Mouse (Mus musculus) mesoderm, embryonic 11.5 days (tissue): ENCODE measurements around the gene 2410015M20Rik.
A peak's percentile ranks its signal among the peaks of the same experiment; 100 is the strongest.
"Not testable (repeated sequence)": the region's sequence is repeated elsewhere in the genome, so short reads cannot be mapped to it uniquely, and the experiment has no call there.

ENCODE experiments used
- DNase-seq: peaks from one replicate; pipeline ENCODE4 v3.0.0-alpha.2; 2012; ENCODE audit warnings: low read depth, low spot score

The 2410015M20Rik gene

DNA sequence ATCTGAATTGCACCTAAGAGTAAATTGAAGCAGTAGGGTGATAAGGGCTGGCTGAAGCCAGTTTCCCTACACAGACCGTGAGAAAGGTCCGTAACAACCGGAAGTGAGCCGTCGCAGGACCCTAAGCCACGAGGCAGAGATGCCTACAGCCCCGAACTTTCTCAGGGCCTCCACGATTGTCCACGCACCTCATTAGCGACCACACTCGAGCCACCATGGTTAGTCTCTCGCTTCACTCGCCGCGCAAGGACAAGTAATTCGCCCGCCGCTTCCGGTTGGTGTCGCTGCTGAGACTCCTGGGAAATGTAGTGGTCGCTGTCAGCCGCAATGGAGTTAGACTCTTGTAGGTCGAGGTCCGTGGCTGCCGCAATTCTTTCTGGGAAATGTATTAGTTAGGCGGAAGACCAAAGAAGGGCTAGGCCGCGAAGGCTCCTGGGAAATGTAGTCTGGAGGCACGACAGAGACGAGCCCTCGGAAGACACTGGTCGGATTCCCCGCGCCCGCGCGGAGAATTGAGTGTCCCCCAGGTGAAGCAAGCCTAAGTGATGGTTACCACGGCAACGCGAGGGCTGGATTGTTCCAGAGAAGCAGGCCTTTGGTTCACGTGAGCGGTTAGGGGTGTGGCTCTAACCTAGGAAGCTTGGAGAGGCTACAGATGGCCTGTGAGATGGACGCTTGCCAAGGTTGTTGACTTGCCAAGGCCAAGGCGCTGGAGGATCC is at the start of gene 2410015M20Rik:
Gene 2410015M20Rik (minus strand): TSS at position 320 of the 720 bp plus-strand sequence.
- DNase-seq: peak; percentile 95

DNA sequence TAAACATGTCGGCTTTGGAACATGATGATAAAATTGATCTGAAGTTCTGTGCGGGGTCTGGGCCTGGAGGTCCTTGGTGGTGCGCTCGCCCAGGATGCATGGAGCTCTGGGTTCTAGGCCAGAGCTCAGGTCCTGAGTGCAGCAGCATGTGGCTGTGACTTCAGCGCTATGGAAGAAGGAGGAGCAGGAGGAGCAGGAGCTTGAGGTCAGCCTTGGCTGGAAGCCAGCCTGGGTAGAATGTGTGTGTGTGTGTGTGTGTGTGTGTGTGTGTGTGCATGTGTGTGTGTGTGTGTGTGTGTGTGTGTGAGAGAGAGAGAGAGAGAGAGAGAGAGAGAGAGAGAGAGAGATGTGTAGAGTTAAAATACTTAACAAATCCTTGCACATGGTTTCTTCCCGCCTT is 46.6 kb upstream of the 2410015M20Rik start:
- DNase-seq: no peak

DNA sequence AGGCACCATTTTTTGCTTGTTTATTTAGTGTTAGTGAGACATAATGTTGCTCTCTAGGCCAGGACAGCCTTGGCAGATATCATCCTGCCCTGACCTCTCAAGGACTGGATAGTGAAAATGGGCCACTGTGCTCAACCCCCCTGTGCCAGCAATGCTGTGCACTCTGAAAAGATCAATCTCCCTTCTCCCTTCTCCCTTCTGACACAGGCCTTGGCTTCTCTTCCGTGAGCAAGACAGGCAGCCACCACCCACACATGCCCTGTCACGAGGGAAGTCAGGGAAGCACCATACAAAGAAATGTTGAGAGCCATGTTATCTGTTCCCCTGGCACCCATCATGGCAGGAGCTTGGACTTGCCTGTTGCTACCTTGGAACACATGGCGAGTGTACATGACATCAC is 45.7 kb upstream of the 2410015M20Rik start:
- DNase-seq: no peak

DNA sequence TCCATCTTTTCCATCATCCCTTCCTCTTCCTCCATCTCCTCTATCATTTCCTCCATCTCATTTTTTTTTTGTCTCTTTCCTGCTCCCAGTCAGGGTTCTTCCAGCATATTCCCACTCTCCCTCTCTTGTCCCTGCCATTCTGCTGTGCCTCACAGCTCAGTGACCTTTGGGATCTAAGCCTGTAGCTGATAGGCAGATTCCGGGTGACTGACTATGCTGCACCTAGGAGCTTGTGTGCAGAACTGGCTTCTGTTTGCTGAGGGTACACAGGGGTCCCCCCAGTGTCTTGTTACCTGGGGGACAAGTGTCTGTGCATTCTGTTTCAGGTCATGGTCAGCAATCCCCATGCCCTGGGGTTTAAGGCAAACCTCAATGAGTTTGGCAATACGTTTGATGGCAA is 45.2 kb upstream of the 2410015M20Rik start:
- DNase-seq: no peak

DNA sequence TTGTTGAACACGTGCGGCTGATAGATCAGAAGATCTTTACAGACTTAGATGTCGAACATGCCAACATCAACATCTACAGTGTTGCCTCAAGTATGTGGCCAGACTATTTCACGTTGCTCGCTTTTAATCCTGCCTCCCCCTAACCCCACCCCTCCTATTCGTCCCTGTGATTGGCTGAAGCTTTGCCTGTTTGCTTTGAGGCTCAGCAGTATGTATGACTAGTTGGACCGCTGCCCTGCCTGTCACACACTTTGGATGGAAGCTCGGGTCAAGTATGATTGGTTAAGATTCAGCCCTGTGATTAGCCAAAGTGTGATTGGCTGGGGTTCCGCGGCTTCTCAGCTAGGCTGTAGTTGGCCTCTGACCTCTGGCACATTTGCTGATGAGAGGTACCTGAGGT is 42.2 kb upstream of the 2410015M20Rik start:
- DNase-seq: no peak

DNA sequence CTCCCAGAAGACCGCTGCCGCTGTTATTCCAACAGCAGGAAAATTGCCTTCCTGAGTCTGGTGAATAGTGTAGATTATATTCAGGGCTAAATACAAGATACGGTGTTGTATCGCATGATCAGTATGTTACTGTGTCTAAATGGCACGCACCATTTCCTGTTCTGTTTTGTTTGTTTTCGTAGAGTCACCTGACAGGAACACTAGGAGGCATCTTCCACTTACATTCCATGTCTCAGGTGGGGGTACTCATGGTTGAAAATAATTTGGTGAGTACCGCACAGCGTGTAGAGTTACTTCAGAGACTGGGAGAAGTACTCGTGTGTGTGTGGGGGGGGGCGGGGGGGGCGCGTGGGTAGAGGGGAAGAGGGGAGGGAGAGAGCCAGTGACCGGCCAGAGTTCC is 38.0 kb upstream of the 2410015M20Rik start:
- no peak for DNase-seq

DNA sequence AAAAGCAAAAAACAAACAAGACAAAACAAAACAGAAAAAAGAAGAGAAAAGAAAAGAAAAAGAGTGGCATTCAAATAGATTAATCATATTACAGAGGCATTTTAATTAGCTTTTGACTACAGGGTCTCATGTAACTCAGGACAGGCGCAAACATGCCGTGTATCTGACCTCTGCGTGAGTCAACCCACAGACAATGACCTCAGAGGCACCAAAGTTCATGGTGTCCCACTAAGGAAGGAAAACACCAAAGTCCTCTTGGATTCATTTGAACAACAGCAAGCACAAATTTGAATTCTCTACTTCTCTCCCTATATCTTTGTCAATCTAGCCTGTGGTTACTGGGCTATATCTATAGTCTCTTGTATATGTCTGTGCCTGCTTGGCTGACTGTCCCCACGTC is 33.7 kb upstream of the 2410015M20Rik start:
- no peak for DNase-seq

DNA sequence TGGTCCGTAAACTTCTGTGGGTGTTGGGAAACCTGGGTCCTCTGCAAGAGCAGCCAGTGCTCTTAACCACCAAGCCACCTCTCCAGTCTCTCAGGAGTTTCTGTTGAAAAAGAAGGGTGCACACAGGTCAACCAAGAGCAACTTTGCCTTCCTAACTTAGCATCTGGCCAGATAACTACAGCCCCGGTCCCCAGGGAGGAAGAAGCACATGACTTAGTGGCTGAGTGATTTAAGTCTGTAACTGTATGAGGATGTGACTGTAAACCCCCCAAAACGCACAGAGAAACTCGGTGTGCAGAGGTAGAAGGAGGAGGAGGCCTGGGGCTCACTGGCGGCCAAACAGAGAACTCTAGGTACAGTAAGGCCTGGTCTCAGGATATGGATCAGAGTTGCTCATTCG is 24.5 kb upstream of the 2410015M20Rik start:
- no peak for DNase-seq

DNA sequence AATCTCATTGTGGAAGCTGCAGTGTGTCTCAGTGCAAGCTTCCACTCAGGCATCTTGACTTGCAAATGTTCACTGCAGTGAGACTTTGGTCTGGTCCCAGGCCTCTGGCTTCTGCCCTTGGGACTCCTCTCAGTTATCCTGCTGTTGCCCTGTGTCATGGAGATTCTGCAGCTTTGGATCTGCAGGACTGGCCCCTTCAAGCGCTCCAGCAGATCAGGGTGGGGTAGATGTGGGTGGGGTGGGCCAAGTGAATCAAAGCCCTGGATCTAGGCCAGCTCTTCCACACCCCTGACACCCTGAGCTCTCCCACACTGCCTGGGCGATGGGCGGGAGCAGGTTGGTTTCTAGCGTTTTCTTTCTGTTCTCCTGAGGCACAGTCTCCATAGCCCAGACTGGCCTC is 22.2 kb upstream of the 2410015M20Rik start:
- DNase-seq: no peak

DNA sequence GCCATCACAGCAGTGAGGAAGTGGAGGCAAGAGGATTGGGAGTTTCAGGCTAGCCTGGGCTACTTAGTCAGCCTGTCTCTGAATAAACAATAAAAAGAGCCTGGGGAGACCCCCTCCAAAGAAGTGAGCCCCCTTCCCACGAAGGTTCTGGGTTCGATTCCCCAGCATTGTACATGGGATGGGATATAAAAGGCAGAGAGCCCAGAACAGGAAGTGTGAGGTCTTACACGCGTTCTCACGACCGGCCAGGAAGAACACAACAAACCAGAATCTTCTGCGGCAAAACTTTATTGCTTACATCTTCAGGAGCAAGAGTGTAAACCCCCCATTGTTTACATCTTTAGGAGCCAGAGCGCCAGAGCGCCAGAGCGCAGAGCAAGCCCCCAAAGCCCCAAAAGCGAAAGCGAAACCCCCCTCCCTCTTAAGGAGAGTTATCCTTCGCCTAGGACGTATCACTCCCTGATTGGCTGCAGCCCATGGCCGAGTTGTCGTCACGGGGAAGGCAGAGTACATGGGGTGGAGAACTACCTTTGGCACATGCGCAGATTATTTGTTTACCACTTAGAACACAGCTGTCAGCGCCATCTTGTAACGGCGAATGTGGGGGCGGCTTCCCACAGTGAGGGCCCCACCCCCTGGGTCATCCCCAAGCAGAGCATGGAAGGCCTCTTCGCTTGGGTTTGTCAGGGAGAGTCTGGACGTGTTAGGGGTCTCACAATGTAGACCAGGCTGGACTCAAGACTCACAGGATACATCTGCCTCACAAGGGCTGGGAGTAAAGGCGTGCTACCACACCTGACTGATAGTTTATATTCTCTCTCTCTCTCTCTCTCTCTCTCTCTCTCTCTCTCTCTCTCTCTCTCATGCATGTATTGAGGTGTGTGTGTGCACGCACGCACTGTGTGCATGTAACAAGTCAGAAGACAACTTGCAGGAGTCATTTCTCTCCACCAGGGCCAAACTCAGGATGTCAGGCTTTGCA is 20.5 kb upstream of the 2410015M20Rik start:
- DNase-seq: not testable (repeated sequence)

DNA sequence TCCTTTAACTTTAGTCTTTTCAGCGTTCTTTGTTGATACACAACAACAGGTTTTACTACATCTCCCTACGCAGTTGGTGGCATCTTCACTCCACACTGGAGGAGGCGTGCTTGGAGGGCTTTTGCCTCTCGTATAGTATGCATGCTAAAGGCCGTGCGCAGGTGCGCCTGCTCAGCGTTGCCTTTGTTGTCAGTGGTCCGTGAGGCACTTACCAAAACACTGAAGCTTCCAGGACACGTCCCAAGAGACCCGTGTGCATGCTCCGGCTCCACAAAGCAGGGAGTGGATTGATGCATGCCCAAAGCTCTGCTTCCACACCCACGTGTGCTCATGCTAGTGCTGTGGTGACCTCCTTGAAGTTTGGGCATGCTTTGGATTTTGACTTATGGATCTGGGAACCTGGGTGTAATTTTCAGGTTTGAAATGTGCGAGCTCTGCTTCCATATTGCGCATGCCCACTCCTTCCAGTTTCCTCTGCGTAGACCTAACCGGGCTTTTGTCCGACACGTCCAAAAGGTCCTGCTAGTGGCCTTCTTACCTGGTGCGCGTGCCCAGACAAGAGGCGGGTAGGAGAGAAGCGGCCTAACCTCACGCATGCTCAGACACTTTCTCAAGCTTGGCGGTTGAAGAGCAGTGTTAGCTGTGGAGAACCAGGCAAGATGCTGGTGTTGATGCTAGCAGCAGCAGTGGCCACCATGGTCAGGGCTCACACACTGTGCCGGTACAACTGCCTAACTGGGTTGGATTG is 18.1 kb upstream of the 2410015M20Rik start, which contains the start of gene Catsperd:
Gene Catsperd (plus strand): TSS at position 614 of the 748 bp plus-strand sequence.
- DNase-seq: peak; percentile 65

DNA sequence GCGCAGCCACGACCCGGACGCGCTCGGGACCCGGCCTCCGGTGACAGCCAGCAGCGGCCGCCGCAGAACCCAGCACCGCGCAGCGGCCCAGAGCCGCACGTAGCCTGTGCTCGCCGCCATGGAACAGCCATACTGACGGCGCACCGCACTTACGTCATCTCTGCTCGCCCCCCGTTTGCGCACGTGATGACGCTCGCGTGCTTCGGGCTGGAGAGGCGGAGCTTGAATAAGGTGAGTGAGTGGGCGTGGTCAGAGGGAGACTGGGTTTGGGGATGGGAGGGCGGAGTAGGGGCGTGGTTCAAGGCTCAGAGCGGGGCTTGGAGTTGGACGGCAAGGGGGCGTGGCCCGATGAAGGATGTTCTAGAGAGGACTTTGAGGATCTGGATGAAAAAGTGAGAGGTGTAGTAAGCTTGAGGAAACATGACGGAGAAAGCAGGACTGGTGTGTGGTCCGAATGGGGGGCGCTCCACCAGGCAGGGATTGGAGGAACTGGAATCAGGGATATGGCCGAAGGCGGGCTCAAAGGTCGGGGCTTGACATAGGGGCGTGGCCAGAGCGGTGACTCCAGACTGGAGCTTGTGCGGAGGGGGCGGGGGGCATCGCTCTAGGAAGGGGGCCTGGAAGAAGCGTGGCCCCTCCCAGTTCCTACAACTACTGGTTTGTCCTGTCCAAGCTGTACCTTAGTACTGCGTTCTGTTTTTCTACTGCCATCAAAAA is 17.3 kb upstream of the 2410015M20Rik start, which contains the start of gene Lonp1:
Gene Lonp1 (minus strand): TSS at position 134 of the 717 bp plus-strand sequence.
- peak; percentile 99 for DNase-seq

DNA sequence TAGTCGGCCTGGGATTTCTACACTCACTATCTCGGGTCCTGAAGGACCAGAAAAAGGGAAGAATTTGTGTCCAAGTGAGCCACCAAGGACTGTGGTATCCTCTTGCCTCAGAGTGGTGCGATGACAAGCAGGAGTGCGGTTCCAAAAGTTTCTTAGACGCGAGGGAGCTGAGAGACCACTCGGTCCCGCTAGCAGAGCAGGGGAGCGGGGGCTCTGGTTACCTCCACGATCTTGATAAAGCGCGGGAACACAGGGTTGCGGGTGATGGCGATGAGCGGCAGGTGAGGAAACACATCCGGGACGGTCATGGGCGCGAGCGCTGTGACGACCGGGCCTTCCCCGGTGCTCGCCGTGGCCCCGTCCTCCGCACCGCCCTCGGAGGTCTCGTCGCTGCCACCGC is 16.7 kb upstream of the 2410015M20Rik start:
- no peak for DNase-seq

DNA sequence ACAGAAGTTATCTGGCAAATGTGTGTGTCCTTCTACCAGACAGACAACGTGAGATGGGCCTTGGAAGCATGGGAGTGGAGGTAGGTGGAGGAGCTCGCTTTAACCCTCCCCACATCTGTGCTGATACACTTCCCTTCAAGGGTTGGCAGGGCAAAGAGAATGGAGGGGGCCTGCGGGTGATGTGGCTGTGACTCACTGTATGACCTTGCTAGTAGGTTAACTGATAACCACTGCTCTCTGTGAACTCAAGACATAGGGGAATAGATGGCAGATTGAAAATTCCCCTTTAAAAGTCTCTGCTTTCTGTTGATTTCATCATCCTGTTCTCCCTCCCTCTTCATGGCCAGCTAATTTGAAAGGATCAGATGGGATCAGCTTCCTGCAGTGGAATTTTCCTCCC is 15.9 kb upstream of the 2410015M20Rik start:
- DNase-seq: no peak

DNA sequence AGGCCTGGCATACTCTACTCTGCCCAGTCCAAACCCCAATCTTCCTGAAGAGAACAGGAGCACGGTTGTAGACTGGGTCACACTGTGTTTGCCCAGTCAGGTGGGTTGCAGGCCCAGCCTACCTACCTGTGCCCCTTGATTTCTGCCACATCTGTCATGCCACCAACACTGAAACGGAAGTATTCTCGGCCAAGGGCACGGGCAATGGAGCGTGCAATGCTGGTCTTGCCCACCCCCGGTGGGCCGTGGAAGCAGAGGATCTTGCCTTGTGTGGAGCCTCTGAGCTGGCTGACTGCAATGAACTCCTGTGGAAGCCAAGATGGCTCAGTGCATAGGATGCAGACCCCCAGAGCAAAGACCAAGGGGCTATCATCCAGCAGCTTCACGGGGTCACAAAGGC is 8.1 kb upstream of the 2410015M20Rik start:
- no peak for DNase-seq

DNA sequence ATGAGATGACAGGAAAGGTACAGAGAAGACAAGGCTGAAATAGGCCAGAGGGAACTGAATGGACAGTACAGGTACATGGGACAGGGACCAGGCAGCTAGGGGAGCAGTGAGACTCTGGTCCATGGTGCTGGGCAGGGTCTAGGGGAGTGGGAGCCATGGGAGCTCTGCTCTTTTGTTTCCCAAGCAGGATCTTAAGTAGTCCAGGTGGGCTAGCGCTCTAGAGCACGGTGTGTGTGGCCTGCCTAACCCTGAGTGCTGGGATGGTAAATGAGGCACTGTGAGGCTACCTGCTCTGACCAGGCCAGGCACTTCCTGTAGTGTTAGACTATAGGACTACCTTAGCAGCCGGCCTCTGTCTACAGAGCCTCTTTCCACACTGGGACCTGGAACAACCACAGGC is 7.2 kb upstream of the 2410015M20Rik start:
- no peak for DNase-seq

DNA sequence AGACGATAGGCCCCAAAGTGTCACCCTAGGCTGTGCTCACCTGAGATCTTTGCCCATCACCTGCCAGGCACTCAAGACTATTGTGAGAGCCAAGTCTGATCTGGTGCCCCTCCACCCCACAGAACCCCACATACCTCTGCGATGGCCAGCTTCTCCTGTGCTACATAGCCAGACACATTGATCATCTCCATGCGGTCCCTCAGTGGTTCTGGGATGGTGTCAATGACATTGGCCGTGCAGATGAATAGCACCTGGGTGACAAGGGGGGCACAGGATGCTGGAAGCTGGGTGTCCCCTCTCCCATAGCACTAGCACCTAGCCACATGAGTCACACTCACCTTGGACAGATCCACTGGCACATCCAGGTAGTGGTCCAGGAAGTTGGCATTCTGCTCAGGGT is 6.2 kb upstream of the 2410015M20Rik start:
- no peak for DNase-seq

DNA sequence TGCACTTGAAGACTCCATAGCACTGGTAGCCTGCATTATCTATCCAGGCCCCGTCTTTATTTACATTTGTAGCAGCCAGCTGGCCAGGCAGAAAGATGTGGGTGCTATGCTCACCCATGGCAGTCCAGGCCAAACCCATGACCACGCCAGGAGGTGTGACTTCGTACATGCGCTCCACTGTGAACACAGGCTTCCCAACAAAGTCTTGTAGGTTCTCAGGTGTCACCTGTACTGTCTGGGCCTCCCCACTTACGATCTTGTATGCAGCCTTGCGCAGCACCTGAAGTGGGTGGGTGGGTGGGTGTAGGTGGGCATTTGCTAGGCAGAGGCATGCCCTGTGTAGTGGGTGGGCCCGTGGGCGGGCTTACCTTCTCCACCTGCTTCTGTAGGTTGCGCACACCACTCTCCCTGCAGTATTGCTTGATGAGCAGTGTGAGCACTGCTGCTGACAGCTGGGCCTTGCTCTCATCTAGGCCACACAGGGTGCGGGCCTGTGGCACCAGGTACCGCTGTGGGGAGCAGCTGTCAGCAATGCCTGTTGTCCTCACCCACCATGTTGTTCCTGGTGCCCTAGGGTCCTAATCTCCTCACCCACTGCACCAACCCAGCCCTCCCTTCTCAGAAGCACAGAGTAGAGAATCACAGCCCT is 5.7 kb upstream of the 2410015M20Rik start:
- DNase-seq: no peak

DNA sequence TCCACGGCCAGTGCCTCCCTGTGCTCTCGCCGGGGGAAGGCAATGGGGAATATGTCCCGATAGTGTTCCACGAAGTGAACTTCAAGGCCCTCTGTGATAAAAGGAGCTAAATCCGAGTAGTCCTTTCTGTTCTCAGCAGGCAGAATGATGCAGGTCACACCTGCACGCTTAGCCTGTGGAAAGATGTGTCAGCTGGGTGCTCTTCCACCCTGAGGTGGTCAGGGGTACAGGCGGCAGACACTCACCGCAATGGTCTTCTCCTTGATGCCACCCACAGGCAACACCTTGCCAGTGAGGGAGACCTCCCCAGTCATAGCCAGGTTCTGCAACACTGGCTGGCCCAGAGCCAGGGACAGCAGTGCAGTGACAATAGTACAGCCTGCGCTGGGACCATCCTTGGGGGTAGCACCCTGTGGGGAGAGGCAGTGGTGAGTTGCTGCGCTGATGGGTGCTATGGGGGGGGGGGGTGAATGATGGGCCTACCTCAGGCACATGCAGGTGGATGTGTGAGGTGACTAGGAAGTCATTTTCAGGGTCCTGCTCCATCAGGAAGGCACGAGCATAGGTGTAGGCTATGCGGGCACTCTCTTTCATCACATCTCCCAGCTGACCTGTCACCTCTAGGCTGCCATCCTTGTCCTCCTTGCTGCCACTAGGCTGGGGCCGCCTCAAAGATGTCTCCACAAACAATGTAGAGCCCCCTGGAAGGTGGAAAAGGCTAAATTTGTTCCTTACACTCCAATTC is 5.0 kb upstream of the 2410015M20Rik start:
- DNase-seq: no peak

DNA sequence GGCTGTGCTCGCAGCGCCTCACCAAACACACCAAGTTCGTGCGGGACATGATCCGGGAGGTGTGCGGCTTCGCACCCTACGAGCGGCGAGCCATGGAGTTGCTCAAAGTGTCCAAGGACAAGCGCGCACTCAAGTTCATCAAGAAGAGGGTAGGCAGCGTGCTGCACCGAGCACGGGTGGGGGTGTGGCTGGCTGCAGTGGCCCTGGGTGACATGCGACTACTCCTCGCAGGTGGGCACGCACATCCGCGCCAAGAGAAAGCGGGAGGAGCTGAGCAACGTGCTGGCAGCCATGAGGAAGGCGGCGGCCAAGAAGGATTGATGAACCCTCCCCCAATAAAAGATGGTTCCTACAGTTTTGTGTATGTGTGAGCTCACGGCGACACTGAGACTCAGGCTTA is 4.3 kb upstream of the 2410015M20Rik start:
- not testable (repeated sequence) for DNase-seq
